Mouse (Mus musculus) hindbrain, embryonic 10.5 days (tissue): Measurements from ENCODE around the gene Slc24a3. TPM values are rescaled to one million over a fixed set of nuclear protein-coding genes. Genes with fewer than 3 reads are reported as not detected.

ENCODE experiments used
- DNase-seq: peaks from one replicate; pipeline ENCODE4 v3.0.0-alpha.2; 2017; ENCODE audit warnings: low spot score
- H3K27ac ChIP-seq: fragments of 300-500 bp; sonication (generic); 2 replicates; pipeline ENCODE4 v1.5.1; 2016; ENCODE audit warnings: mild to moderate bottlenecking, moderate library complexity
- H3K27me3 ChIP-seq: fragments of 300-500 bp; sonication (generic); 2 replicates; pipeline ENCODE4 v1.6.1; 2016; ENCODE audit warnings: mild to moderate bottlenecking; ENCODE audit not compliant: poor library complexity, insufficient read depth, severe bottlenecking
- H3K36me3 ChIP-seq: fragments of 300-500 bp; sonication (generic); 2 replicates; pipeline ENCODE4 v1.6.1; 2016; ENCODE audit warnings: mild to moderate bottlenecking, moderate library complexity
- H3K4me1 ChIP-seq: fragments of 300-500 bp; sonication (generic); replicated peaks from 2 replicates; pipeline ENCODE4 v1.6.1; 2016; ENCODE audit warnings: mild to moderate bottlenecking
- H3K4me3 ChIP-seq: fragments of 300-500 bp; sonication (generic); 2 replicates; pipeline ENCODE4 v1.5.1; 2016; ENCODE audit warnings: mild to moderate bottlenecking, moderate library complexity
- H3K9me3 ChIP-seq: fragments of 300-500 bp; sonication (generic); 2 replicates; pipeline ENCODE4 v1.6.1; 2016; ENCODE audit warnings: mild to moderate bottlenecking, moderate library complexity
- WGBS: fragments of 180-500 bp; shearing (Covaris S2); methylation state at CpG from one replicate; pipeline ENCODE4 v1.1.7; 2016; 5-methylcytosine and 5-hydroxymethylcytosine counted together
- polyA plus RNA-seq: library from polyadenylated mRNA; unstranded; fragments of >200 nt; fragmentation: Nextera tagmentation; extraction: Ambion mirVana; gene quantifications from 2 replicates; pipeline ENCODE4 v1.2.1, GENCODE M21; 2016

The Slc24a3 gene
- polyA plus RNA-seq, 1 experiment from 2014 or later, result 1.2 TPM

DNA sequence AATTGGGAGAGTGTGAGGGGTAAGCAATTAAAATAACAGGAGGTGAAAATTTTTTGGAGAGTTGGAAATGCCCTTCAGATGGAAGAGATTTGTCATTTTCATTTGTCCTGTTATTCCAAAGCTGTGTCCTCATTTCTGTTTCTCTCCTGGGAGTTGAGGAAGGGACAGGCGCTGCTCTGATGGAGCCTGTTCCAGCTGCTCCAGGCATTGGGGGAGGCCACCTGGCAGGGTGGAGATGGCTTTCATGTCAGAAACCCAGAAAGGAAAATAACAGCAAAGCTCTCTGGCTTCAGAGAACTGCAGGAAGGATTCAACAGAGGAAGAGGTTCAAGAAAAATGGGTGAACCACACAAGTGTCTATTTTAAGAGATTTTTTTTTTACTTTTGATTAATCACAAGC lies 186.2 kb downstream of the Slc24a3 start:
- no peak overlapping the region for H3K4me3 ChIP-seq
- no peaks in the 10 kb centered on the region for H3K9me3 ChIP-seq
- no peaks in the 10 kb centered on the region for H3K27me3 ChIP-seq
- no peak overlapping the region for H3K27ac ChIP-seq
- H3K4me1 ChIP-seq, result no peaks in the 10 kb centered on the region
- WGBS, result 83% methylated on average over 1 of the region's 1 CpGs
- no peaks in the 10 kb centered on the region for H3K36me3 ChIP-seq
- DNase-seq, result no peak

DNA sequence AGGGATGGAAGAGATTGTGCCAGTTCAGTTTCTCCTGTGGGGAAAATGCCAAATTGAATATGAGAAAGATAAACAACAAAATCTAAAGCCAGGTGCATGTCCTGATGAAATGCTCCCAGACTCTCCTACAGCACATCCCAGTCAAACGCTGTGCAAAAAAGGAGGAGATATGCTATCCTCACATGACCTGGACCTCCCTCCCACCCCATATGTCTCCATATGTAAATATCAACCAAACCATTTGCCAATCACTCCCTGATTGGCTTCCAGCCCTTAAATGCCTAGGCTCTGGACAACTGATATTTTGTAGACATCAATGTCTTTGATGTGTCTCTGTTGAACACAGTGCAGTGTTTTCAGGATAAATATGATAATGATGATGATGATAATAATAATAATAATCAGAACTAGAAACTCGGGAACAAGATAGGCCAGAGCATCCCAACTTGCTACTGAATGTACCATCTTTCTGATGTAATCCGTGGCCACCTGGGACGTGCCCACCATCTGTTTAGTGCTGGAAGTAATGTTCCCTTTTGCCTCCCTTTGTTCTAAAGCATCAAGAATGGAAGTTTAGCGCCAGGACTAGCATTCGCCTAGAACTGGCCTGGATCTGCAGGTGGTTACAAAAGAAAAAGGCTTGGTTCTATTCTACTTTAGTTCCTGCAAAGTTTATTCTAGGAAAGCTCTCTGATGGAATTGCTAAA lies 190.8 kb downstream of the Slc24a3 start:
- WGBS, result 82% methylated on average over 6 of the region's 6 CpGs
- no peaks in the 10 kb centered on the region for H3K27me3 ChIP-seq
- H3K4me1 ChIP-seq, result no peaks in the 10 kb centered on the region
- no peaks in the 10 kb centered on the region for H3K36me3 ChIP-seq
- H3K4me3 ChIP-seq, result no peak overlapping the region
- H3K9me3 ChIP-seq, result no peaks in the 10 kb centered on the region
- no peak overlapping the region for H3K27ac ChIP-seq
- no peak for DNase-seq

DNA sequence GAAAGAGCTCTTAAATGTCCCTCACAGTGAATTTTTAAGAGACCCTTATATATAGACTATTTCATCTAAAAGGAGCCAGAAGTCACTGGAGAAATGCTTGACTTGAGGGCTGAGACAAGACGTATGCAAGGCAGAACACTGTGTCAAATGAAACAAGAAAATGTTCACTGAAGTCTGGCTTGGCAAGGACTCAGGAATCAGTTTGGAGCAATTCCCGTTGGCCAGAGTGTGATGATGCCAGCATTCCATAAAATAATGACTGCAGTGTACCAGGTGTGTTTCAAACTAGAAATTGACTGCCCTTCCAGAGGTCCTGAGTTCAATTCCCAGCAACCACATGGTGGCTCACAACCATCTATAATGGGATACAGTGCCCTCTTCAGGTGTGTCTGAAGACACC lies 196.1 kb downstream of the Slc24a3 start:
- no peak overlapping the region for H3K4me3 ChIP-seq
- no peaks in the 10 kb centered on the region for H3K36me3 ChIP-seq
- H3K4me1 ChIP-seq, result no peaks in the 10 kb centered on the region
- 88% methylated on average over 2 of the region's 2 CpGs for WGBS
- no peak for DNase-seq
- no peak overlapping the region for H3K27ac ChIP-seq
- H3K27me3 ChIP-seq, result no peaks in the 10 kb centered on the region
- no peaks in the 10 kb centered on the region for H3K9me3 ChIP-seq

DNA sequence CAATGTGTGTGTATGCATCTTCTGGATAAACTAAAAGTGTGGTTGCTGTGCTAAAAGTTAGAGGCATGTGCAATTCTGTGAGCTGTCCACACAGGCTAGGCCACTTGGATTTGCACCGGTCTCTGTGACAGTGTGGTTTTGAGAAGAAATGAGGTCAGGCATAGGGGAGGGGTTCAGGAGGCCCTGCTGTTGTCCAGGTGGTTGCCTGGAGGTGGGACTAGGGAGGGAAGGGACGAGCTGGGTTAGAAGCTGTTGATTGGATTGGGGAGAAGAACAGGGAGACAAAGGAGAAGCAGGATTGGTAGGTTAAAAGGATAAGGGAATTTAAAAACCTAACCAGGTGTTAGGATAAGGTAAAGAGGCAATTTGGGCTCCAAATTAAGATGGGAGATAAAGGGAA lies 201.1 kb downstream of the Slc24a3 start:
- DNase-seq, result no peak
- WGBS, result 71% methylated on average over 2 of the region's 2 CpGs
- Histone ChIP-seq H3K27ac (no peak overlapping the region), H3K36me3 (no peaks in the 10 kb centered on the region), H3K4me1 (0 out of 2 replicates have a peak, but pooled peaks cover 4% of the 10 kb centered on the region), H3K4me3 (no peak overlapping the region), H3K9me3 (no peaks in the 10 kb centered on the region), H3K27me3 (no peaks in the 10 kb centered on the region)

DNA sequence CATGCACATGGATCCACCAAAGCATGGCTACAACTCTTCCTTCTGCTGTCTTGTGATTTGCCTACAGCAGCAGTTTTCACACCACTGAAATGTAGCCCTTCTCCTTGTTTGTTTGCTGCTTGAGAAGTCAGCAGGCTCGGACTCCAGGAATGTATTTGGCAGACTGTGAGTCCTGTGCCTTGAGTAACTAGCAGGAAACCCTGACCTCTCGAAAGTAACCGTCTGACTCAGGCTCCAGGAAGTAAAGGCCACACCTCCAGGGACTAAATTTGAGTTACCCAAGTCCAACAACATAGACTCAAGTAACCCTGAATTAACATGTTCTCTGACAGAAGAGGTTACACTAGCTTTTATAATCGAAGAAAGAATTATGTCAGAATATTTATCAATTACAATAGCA lies 203.2 kb downstream of the Slc24a3 start:
- no peaks in the 10 kb centered on the region for H3K9me3 ChIP-seq
- 71% methylated on average over 4 of the region's 4 CpGs for WGBS
- no peaks in the 10 kb centered on the region for H3K36me3 ChIP-seq
- H3K27me3 ChIP-seq, result no peaks in the 10 kb centered on the region
- H3K4me3 ChIP-seq, result no peak overlapping the region
- no peak overlapping the region for H3K27ac ChIP-seq
- H3K4me1 ChIP-seq, result 0 out of 2 replicates have a peak, but pooled peaks cover 4% of the 10 kb centered on the region
- DNase-seq, result no peak

DNA sequence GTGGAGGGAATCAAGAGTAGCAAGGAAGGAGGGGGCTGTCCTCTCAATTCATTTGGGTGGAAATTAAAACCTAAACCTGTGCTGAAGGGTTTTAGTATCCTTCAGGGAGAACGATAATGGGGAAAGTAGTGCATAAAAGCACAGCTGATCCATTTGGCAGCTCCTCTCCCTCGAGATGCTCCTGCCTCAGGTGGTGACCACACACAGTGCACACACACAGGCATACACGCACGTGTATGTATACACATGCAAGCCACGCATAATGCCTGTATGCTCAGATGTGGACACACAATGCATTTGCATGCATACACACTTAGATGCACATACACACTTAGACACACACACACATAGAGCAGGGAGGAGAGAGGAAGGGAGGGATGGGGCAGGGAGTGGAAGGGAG lies 206.2 kb downstream of the Slc24a3 start:
- H3K36me3 ChIP-seq, result no peaks in the 10 kb centered on the region
- H3K4me1 ChIP-seq, result 0 out of 2 replicates have a peak, but pooled peaks cover 4% of the 10 kb centered on the region
- DNase-seq, result no peak
- H3K27me3 ChIP-seq, result no peaks in the 10 kb centered on the region
- no peaks in the 10 kb centered on the region for H3K9me3 ChIP-seq
- WGBS, result 84% methylated on average over 5 of the region's 5 CpGs
- no peak overlapping the region for H3K4me3 ChIP-seq
- H3K27ac ChIP-seq, result no peak overlapping the region

DNA sequence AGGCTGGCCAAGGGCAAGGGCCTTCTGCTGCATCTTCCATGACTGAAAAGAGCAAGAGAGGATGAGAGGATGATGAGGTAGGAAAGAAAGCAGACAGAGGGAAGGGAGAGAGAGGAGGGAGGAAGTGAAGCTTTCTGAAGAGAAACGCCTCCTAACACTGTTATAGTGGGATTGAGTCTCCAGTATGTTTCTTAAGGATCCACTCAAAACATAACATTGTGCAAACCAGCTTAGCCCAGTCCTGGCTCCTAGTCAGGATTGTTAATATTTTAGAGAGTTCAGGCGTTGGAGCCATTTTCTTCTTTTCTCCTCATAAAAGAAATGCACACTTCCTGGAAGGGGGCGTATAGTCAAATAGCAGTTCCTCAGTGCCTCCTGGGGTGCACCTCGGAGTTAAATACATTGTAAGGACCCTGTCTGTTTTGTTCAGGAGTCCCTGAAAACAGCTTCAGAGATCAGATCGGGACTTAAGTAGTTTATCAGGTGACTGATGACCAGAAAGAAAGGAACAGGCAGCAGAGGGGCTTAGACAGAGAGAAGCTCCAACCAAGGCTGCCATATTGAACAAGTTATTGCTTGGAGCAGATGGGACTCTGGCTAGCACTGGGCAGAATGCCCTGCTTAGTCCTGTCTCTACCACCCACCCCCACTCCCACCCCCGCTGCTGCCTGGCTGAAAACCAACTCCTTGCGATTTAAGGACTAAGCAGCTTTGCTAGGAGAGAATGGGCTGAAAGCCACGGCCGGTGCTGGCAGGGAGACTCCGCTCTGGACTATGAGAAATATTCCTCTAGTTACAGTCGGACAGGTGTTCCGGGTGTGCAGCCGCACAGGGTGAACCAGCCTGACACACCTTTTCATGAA lies 215.6 kb downstream of the Slc24a3 start:
- Histone ChIP-seq H3K4me1 (peaks cover 9% of the 10 kb centered on the region; the same call in 1 of the 2 replicates), H3K27ac (no peak overlapping the region), H3K9me3 (no peaks in the 10 kb centered on the region), H3K36me3 (no peaks in the 10 kb centered on the region), H3K27me3 (no peaks in the 10 kb centered on the region), H3K4me3 (no peak overlapping the region)
- no peak for DNase-seq
- WGBS, result 87% methylated on average over 13 of the region's 13 CpGs

DNA sequence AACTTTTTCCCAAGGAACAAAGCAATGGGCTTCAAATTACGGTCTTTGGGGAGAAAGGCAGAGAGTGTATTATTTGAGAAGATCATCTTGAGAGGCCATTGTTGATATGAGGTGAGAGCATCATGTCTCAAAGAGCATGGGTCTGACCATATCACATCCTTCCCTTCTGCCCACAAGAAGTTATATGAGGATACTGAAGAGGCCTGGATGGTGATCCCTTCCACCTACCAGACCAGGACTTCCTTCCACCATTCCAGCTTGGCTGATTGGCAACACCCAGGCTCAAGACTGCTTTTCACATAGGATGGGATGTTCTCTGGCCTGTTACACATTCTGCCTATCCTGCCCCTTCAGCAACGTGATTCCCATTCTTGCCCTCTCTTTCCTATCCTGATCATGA lies 216.7 kb downstream of the Slc24a3 start:
- H3K27ac ChIP-seq, result no peak overlapping the region
- peaks cover 9% of the 10 kb centered on the region; the same call in 1 of the 2 replicates for H3K4me1 ChIP-seq
- no peak overlapping the region for H3K4me3 ChIP-seq
- H3K36me3 ChIP-seq, result no peaks in the 10 kb centered on the region
- H3K27me3 ChIP-seq, result no peaks in the 10 kb centered on the region
- DNase-seq, result no peak
- H3K9me3 ChIP-seq, result no peaks in the 10 kb centered on the region
- 88% methylated on average over 2 of the region's 2 CpGs for WGBS

DNA sequence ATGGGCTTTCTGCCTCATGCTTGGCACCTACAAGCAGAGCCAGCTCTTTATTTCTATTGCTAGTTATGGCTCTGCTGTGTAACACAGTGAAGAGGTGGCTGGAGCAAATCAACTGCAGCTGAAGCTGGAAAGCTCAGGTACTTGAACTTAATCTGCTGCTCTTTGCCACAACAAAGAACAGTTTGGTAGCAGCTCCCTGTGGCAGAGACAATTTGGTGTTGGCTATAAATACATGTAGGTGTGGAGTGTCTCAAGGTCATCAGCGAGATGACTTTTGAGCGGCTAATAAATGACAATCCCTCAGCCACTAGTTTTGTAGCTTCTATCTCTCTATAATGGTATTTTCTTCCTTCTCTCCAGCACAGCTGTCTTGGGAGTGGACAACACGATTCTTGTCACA lies 217.7 kb downstream of the Slc24a3 start:
- Histone ChIP-seq H3K4me1 (peaks cover 9% of the 10 kb centered on the region; the same call in 1 of the 2 replicates), H3K9me3 (no peaks in the 10 kb centered on the region), H3K27me3 (no peaks in the 10 kb centered on the region), H3K27ac (no peak overlapping the region), H3K36me3 (no peaks in the 10 kb centered on the region), H3K4me3 (no peak overlapping the region)
- WGBS, result 90% methylated on average over 3 of the region's 3 CpGs
- DNase-seq, result no peak

DNA sequence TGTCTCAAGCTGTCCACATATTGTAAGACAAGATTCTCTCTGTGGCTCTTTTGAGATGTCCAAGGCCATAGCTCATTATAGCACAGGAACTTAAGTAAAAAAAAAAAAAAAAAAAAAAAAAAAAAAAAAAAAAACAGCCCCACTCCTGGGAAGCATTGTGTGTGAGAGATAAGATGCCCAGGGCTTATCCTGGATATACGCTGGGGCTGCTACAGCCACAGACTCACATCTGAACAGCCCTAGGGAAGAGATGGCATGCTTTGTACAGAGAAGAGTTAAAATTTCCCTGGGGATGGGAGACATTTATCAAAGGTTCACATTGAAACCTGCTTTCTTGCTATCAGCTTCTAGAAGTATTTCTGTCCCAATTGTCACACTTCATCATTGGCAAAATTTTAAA lies 218.2 kb downstream of the Slc24a3 start:
- H3K4me1 ChIP-seq, result peaks cover 9% of the 10 kb centered on the region; the same call in 1 of the 2 replicates
- no peaks in the 10 kb centered on the region for H3K36me3 ChIP-seq
- DNase-seq, result no peak
- no peak overlapping the region for H3K27ac ChIP-seq
- no peaks in the 10 kb centered on the region for H3K27me3 ChIP-seq
- WGBS, result 77% methylated on average over 1 of the region's 1 CpGs
- H3K9me3 ChIP-seq, result no peaks in the 10 kb centered on the region
- no peak overlapping the region for H3K4me3 ChIP-seq

DNA sequence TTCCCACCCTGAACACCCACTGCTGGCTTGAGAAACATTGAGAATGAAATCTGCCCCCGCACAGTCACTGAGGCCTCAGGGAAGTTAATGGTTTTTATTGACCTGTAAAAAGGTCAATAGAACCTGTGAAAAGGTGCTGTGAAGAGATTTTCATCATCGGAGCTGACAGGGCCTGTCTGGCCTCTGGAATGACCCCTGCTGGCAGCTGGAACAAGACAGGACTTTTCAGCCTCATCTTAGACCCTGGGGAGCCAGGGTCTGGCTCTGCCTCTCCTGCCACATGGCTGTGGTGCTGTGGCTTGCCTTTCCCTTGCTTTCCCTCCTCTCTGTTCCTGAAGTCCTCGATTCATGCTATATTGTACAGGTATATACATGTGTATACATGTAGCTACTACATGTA lies 228.2 kb downstream of the Slc24a3 start:
- no peak for DNase-seq
- no peaks in the 10 kb centered on the region for H3K9me3 ChIP-seq
- 53% methylated on average over 3 of the region's 3 CpGs for WGBS

DNA sequence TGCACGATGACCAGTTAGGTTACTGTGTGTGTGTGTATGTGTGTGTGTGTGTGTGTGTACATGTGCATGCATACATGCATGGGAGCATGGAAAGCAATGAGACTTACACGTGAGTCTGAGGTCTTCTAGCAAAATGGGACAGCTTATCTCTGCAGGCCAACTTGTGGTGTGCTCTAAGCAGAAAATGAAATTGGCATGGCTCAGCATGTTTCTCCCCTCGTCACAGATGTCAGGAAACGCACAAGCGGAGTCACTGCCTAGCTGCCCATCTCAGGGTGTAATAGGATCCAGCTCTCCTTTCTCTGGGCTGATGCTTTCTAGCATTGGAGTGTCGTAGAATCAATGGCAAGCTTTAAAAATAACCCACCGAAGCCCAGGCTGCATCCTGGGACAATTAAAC lies 229.0 kb downstream of the Slc24a3 start:
- peak; percentile 18 for DNase-seq
- WGBS, result 48% methylated on average over 7 of the region's 7 CpGs
- Histone ChIP-seq H3K27me3 (no peaks in the 10 kb centered on the region), H3K36me3 (no peaks in the 10 kb centered on the region), H3K27ac (peak overlapping the region; percentile 12; the same call in 1 of the 2 replicates), H3K4me3 (no peak overlapping the region), H3K4me1 (peaks cover 36% of the 10 kb centered on the region), H3K9me3 (no peaks in the 10 kb centered on the region)

More for the DNA sequence above, 228.2 kb downstream of the Slc24a3 start:
- Histone ChIP-seq H3K27ac (no peak overlapping the region), H3K36me3 (no peaks in the 10 kb centered on the region), H3K4me1 (peaks cover 31% of the 10 kb centered on the region), H3K27me3 (no peaks in the 10 kb centered on the region), H3K4me3 (no peak overlapping the region)
